Mouse (Mus musculus) limb, embryonic 14.5 days (tissue): ENCODE data around the gene Fam162a. TPM values are rescaled to one million over a fixed set of nuclear protein-coding genes. Genes with fewer than 3 reads are reported as not detected.

ENCODE experiments used
- ATAC-seq: fragments of 200-750 bp; cut with Nextera tagmentation; 2 replicates; pipeline ENCODE4 v1.8.0; 2017; ENCODE audit warnings: low read depth, moderate number of reproducible peaks, moderate TSS enrichment; ENCODE audit not compliant: low FRiP score
- DNase-seq: peaks from one replicate; pipeline ENCODE4 v3.0.0-alpha.2; 2015; ENCODE audit warnings: low spot score
- H3K27ac ChIP-seq: fragments of 300-500 bp; sonication (generic); replicated peaks from 2 replicates; pipeline ENCODE4 v1.5.1; 2014; ENCODE audit warnings: low read depth, mild to moderate bottlenecking, low read length, moderate library complexity, mixed read lengths
- H3K27me3 ChIP-seq: fragments of 300-500 bp; sonication (generic); 2 replicates; pipeline ENCODE4 v1.6.1; 2014; ENCODE audit warnings: low read length, mixed read lengths; ENCODE audit not compliant: control insufficient read depth, insufficient read depth
- H3K36me3 ChIP-seq: fragments of 300-500 bp; sonication (generic); 2 replicates; pipeline ENCODE4 v1.6.1; 2014; ENCODE audit warnings: mild to moderate bottlenecking, low read length, moderate library complexity, mixed read lengths; ENCODE audit not compliant: control insufficient read depth, insufficient read depth
- H3K4me1 ChIP-seq: fragments of 300-500 bp; sonication (generic); 2 replicates; pipeline ENCODE4 v1.6.1; 2014; ENCODE audit warnings: antibody characterized with exemption, low read length, mixed read lengths; ENCODE audit not compliant: control insufficient read depth, insufficient read depth
- H3K4me2 ChIP-seq: fragments of 300-500 bp; sonication (generic); replicated peaks from 2 replicates; pipeline ENCODE4 v1.6.1; 2014; ENCODE audit warnings: low read depth, mild to moderate bottlenecking, low read length, moderate library complexity; ENCODE audit not compliant: severe bottlenecking
- H3K4me3 ChIP-seq: fragments of 300-500 bp; sonication (generic); replicated peaks from 2 replicates; pipeline ENCODE4 v1.5.1; 2014; ENCODE audit warnings: low read length
- H3K9ac ChIP-seq: fragments of 300-500 bp; sonication (generic); 2 replicates; pipeline ENCODE4 v1.6.1; 2014; ENCODE audit warnings: mild to moderate bottlenecking, low read depth, low read length, moderate library complexity; ENCODE audit not compliant: severe bottlenecking
- H3K9me3 ChIP-seq: fragments of 300-500 bp; sonication (generic); 2 replicates; pipeline ENCODE4 v1.6.1; 2016; ENCODE audit warnings: low read length; ENCODE audit not compliant: control insufficient read depth
- POLR2A ChIP-seq: fragments of 200-500 bp; IDR thresholded peaks from 2 replicates; pipeline ENCODE4 v1.8.0; 2012; ENCODE audit warnings: inconsistent platforms, mild to moderate bottlenecking, moderate library complexity, borderline replicate concordance; ENCODE audit not compliant: insufficient read depth, insufficient read length; ENCODE audit errors: extremely low read depth
- WGBS: fragments of 180-500 bp; shearing (Covaris S2); extraction: QIAGEN DNeasy Blood & Tissue Kit; methylation state at CpG from one replicate; pipeline ENCODE4 v1.1.7; 2014; 5-methylcytosine and 5-hydroxymethylcytosine counted together
- polyA plus RNA-seq, 2 experiments: library from polyadenylated mRNA; depleted of rRNA in 1 of 2; stranded (reverse) in 1 of 2; unstranded in 1 of 2; fragments of >200 nt; fragmentation: Nextera tagmentation in 1 of 2; extraction: Ambion mirVana in 1 of 2; gene quantifications; 2 replicates each; pipeline versions ENCODE4 v1.2.1 to v1.2.3; 2012 to 2014

The Fam162a gene
- polyA plus RNA-seq, 2 experiments = 270 to 497 TPM

- H3K27ac ChIP-seq = no peak overlapping the region
- H3K36me3 ChIP-seq = peaks cover 11% of the 10 kb centered on the region
- H3K4me1 ChIP-seq = no peaks in the 10 kb centered on the region
- DNase-seq = no peak
- no peaks in the 10 kb centered on the region for H3K9me3 ChIP-seq
- no peak overlapping the region for H3K9ac ChIP-seq
- ATAC-seq = no peak
- no peak for TF ChIP-seq POLR2A
- H3K4me2 ChIP-seq = no peak overlapping the region
- H3K4me3 ChIP-seq = no peak overlapping the region
- 79% methylated on average over 3 of the region's 3 CpGs for WGBS
- no peaks in the 10 kb centered on the region for H3K27me3 ChIP-seq
Measured at GRCm38 (mm10) chr16:36094079-36094478, 22.7 kb upstream of the Fam162a start.

DNA sequence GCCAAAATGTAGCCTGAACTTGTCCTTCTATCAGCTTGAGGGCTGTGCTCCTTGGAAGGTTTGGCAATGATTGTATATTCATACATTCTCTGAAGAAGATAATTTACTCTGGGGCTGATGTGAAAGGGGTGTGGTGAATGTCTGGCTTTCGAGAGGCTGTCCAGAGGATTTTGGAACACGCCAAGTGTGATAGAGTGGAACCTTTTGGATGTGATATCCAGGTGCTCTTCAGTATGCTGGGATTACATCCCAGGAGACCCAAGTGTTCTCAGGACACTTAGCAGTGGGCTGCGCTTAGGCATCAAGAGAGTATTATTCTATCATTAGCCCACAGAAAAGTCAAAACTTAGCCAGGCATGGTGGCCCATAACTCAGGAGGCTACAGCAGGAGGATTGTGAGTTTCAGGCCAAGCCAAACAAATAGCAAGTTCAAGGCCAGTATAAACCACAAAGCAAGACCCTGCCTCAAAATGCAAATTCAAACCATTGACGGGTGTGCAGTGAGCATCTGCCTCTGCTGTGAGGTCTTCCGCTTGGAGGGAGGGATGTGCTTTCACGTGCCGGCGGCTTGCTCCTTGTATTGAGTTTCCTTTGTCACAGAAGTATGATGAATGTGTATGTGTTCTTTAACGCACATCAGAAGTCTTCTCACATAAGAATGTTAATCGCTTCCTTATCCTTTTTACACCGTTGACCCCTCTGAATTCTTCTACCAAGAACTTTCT is 19.6 kb upstream of the Fam162a start:
- DNase-seq (no peak), ATAC-seq (no peak)
- Histone ChIP-seq H3K9me3 (no peaks in the 10 kb centered on the region), H3K36me3 (peaks cover 39% of the 10 kb centered on the region), H3K9ac (no peak overlapping the region), H3K27me3 (no peaks in the 10 kb centered on the region), H3K4me3 (no peak overlapping the region), H3K27ac (no peak overlapping the region), H3K4me2 (no peak overlapping the region), H3K4me1 (no peaks in the 10 kb centered on the region)
- no peak for TF ChIP-seq POLR2A
- 84% methylated on average over 11 of the region's 11 CpGs for WGBS

DNA sequence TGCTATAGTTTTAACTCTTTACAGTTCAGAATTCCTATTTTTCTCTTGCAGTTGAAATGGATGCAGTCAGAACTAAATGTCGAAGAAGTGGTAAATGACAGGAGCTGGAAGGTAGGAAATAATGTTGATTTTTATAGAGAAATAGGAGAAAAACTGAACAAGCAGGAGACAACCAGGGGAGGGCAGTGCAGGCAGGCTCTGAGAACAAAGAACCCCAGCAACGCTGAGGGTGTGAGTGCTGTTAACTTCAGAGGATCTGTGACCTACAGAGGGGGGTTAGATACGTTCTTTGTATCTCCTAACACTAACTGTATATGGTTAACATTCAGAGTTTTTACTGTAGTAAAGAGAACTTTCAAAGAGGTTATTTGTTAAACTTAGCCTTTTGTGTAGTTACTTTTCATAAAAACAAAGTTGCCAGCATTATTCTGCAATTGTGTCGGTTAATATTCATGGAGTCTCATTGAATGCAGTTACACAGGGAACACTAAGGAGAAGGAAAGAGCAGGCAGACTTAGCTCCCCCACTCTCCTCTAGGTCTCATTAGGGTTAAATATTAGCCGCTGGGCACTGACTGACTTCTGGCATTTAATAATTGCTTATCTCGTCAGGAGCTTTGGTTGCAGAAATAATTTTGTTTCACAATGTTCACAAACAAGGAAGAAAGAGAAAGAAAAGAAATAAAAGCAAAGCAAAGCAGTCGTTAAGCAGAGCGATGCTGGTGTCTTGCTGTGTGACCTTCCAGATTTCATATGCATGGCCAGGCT is 18.6 kb upstream of the Fam162a start:
- TF ChIP-seq POLR2A = no peak
- no peak overlapping the region for H3K27ac ChIP-seq

GRCm38 (mm10) chr16:36089065-36089464 is 17.7 kb upstream of the Fam162a start:
- DNase-seq (no peak), ATAC-seq (no peak)
- Histone ChIP-seq H3K4me3 (no peak overlapping the region), H3K9me3 (no peaks in the 10 kb centered on the region), H3K27ac (no peak overlapping the region), H3K4me2 (no peak overlapping the region), H3K4me1 (no peaks in the 10 kb centered on the region), H3K27me3 (no peaks in the 10 kb centered on the region), H3K36me3 (peaks cover 55% of the 10 kb centered on the region), H3K9ac (no peak overlapping the region)
- WGBS = 90% methylated on average over 7 of the region's 7 CpGs
- TF ChIP-seq POLR2A = no peak

More for the DNA sequence above, 18.6 kb upstream of the Fam162a start:
- Histone ChIP-seq H3K4me1 (no peaks in the 10 kb centered on the region), H3K27me3 (no peaks in the 10 kb centered on the region), H3K4me3 (no peak overlapping the region), H3K36me3 (peaks cover 47% of the 10 kb centered on the region), H3K9me3 (no peaks in the 10 kb centered on the region), H3K9ac (no peak overlapping the region), H3K4me2 (no peak overlapping the region)
- DNase-seq = no peak
- 60% methylated on average over 8 of the region's 8 CpGs for WGBS
- no peak for ATAC-seq

- 86% methylated on average over 4 of the region's 4 CpGs for WGBS
- DNase-seq (no peak), ATAC-seq (no peak)
- no peak overlapping the region for H3K9ac ChIP-seq
- H3K4me2 ChIP-seq = no peak overlapping the region
- no peaks in the 10 kb centered on the region for H3K27me3 ChIP-seq
- TF ChIP-seq POLR2A = no peak
- no peak overlapping the region for H3K4me3 ChIP-seq
- no peak overlapping the region for H3K27ac ChIP-seq
- no peaks in the 10 kb centered on the region for H3K4me1 ChIP-seq
- H3K9me3 ChIP-seq = no peaks in the 10 kb centered on the region
- peaks cover 64% of the 10 kb centered on the region for H3K36me3 ChIP-seq
Measured at GRCm38 (mm10) chr16:36087846-36088245, 16.5 kb upstream of the Fam162a start.
